Mouse (Mus musculus) liver, embryonic 16.5 days (tissue): ENCODE data around the gene Cmip. TPM values are rescaled to one million over a fixed set of nuclear protein-coding genes. Genes with fewer than 3 reads are reported as not detected.
"Not testable (repeated sequence)": the region's sequence is repeated elsewhere in the genome, so short reads cannot be mapped to it uniquely, and the experiment has no call there.

ENCODE experiments used
- ATAC-seq: fragments of 200-750 bp; cut with Nextera tagmentation; 2 replicates; pipeline ENCODE4 v1.8.0; 2017; ENCODE audit warnings: low read depth, mild to moderate bottlenecking, moderate number of reproducible peaks, moderate library complexity
- H3K27ac ChIP-seq: fragments of 300-500 bp; sonication (generic); 2 replicates; pipeline ENCODE4 v1.5.1; 2014; ENCODE audit warnings: mild to moderate bottlenecking, low read length
- H3K27me3 ChIP-seq: fragments of 300-500 bp; sonication (generic); 2 replicates; pipeline ENCODE4 v1.6.1; 2014; ENCODE audit warnings: low read depth, low read length, mixed read lengths; ENCODE audit not compliant: control insufficient read depth, insufficient read depth
- H3K36me3 ChIP-seq: fragments of 300-500 bp; sonication (generic); 2 replicates; pipeline ENCODE4 v1.6.1; 2014; ENCODE audit warnings: mild to moderate bottlenecking; ENCODE audit not compliant: control insufficient read depth, insufficient read depth
- H3K4me1 ChIP-seq: fragments of 300-500 bp; sonication (generic); 2 replicates; pipeline ENCODE4 v1.6.1; 2014; ENCODE audit warnings: low read depth, low read length, mixed read lengths; ENCODE audit not compliant: control insufficient read depth
- H3K4me2 ChIP-seq: fragments of 300-500 bp; sonication (generic); 2 replicates; pipeline ENCODE4 v1.6.1; 2014; ENCODE audit warnings: low read depth, low read length, mixed read lengths
- H3K4me3 ChIP-seq: fragments of 300-500 bp; sonication (generic); 2 replicates; pipeline ENCODE4 v1.5.1; 2014; ENCODE audit warnings: low read depth, mild to moderate bottlenecking, low read length
- H3K9ac ChIP-seq: fragments of 300-500 bp; sonication (generic); 2 replicates; pipeline ENCODE4 v1.6.1; 2014; ENCODE audit warnings: low read depth, low read length
- H3K9me3 ChIP-seq: fragments of 300-500 bp; sonication (generic); replicated peaks from 2 replicates; pipeline ENCODE4 v1.6.1; 2016; ENCODE audit warnings: low read length; ENCODE audit not compliant: control insufficient read depth
- WGBS: fragments of 180-500 bp; shearing (Covaris S2); extraction: QIAGEN DNeasy Blood & Tissue Kit; methylation state at CpG from one replicate; pipeline ENCODE4 v1.1.7; 2014; ENCODE audit not compliant: insufficient replicate concordance; 5-methylcytosine and 5-hydroxymethylcytosine counted together
- polyA plus RNA-seq: library from polyadenylated mRNA; unstranded; fragments of >200 nt; fragmentation: Nextera tagmentation; extraction: Ambion mirVana; gene quantifications from 2 replicates; pipeline ENCODE4 v1.2.1, GENCODE M21; 2015

Gene Cmip
- polyA plus RNA-seq, 1 experiment from 2014 or later, result 9.1 TPM

DNA sequence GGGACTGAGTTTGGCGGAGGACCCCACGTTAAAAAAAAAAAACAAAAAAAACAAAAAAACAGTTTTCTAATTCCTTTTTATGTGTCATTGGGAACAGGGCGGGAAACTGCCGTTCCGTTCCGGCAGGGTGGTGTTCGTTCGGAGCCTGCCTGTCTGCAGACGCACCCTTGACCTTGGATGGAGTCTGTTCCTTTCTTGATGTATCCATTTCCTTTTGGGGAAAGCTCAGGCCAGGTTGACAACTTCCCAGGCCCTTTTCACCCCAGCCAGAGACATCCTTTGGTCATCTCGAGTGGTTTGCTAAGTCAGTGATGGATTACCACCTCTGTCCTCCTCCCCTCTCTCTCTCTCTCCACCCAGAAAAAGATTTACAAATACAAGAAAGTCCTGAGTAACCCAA lies 154.0 kb downstream of the Cmip start:
- H3K9ac ChIP-seq, result no peak overlapping the region
- 77% methylated on average over 10 of the region's 10 CpGs for WGBS
- ATAC-seq, result no peak
- no peak overlapping the region for H3K4me3 ChIP-seq
- H3K9me3 ChIP-seq, result no peaks in the 10 kb centered on the region
- no peaks in the 10 kb centered on the region for H3K27me3 ChIP-seq
- no peak overlapping the region for H3K4me2 ChIP-seq
- H3K4me1 ChIP-seq, result no peaks in the 10 kb centered on the region
- H3K36me3 ChIP-seq, result peaks cover 4% of the 10 kb centered on the region
- no peak overlapping the region for H3K27ac ChIP-seq

- Histone ChIP-seq H3K9me3 (no peaks in the 10 kb centered on the region), H3K27me3 (no peaks in the 10 kb centered on the region), H3K4me1 (no peaks in the 10 kb centered on the region), H3K27ac (no peak overlapping the region), H3K4me3 (no peak overlapping the region), H3K9ac (no peak overlapping the region), H3K36me3 (peaks cover 8% of the 10 kb centered on the region), H3K4me2 (no peak overlapping the region)
- ATAC-seq, result no peak
- 86% methylated on average over 10 of the region's 10 CpGs for WGBS
Measured at GRCm38 (mm10) chr8:117412232-117412631, 155.4 kb downstream of the Cmip start.

GRCm38 (mm10) chr8:117417830-117418229 lies 161.0 kb downstream of the Cmip start:
- WGBS, result 79% methylated on average over 9 of the region's 9 CpGs
- no peaks in the 10 kb centered on the region for H3K27me3 ChIP-seq
- H3K9ac ChIP-seq, result no peak overlapping the region
- H3K9me3 ChIP-seq, result no peaks in the 10 kb centered on the region
- H3K4me3 ChIP-seq, result no peak overlapping the region
- H3K36me3 ChIP-seq, result peaks cover 13% of the 10 kb centered on the region
- H3K4me1 ChIP-seq, result no peaks in the 10 kb centered on the region; the same call in 1 of the 2 replicates
- H3K4me2 ChIP-seq, result no peak overlapping the region
- H3K27ac ChIP-seq, result no peak overlapping the region
- no peak for ATAC-seq

DNA sequence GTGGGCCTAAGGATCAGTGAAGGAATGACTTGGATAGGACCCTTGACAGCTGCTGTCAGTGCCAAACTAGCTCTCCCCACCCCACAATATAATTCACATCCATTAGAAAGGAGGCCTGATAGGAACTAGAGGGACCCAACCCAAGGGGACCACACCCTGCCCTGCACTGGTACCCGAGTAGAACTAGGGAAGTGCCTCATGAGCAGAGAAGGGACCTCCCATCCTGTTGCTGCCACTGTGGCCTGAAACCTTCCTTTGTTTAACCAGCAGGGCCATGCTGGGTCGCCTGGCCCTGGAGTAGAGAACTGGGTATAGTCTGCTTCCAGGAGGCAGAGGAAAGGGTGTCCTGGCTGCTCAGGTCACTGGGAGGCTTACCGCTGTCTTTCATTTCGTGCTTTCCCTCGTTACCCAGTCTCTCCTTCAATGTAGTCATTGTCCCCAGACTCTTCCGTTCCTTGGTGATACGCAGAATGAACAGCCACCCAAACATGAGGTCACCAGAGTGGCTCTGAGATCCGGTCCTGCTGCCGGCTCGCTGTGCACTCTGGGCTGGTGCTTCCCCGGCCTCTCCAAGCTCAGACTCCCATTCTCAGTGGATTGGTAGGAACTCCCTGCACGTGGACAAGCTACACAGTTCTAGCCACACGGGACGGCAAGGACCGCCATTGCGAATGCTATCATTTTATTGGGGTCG lies 164.1 kb downstream of the Cmip start:
- no peak overlapping the region for H3K9ac ChIP-seq
- no peak overlapping the region for H3K4me3 ChIP-seq
- no peaks in the 10 kb centered on the region; the same call in 1 of the 2 replicates for H3K4me1 ChIP-seq
- H3K9me3 ChIP-seq, result no peaks in the 10 kb centered on the region
- H3K27me3 ChIP-seq, result no peaks in the 10 kb centered on the region
- WGBS, result 83% methylated on average over 17 of the region's 17 CpGs
- peaks cover 18% of the 10 kb centered on the region for H3K36me3 ChIP-seq
- no peak for ATAC-seq
- no peak overlapping the region for H3K4me2 ChIP-seq
- no peak overlapping the region for H3K27ac ChIP-seq

DNA sequence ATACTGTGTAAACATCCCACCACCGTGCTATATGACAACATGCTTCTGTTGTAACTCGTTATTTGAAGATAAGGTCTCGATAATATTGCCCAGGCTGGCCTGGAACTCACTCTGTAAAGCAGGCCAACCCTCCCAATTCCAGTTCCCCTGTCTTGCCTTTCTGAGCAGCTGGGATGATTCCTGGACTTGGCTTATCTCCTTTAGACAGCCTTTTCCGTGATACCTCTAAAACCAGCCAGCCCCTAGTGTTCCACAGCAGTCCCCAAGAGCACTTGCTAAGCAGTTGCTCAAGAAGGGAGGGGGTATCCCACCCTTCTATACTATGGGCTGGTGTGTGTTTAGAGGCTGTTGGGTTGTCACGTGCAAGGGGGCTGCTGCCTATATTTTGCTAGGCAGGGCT lies 165.0 kb downstream of the Cmip start:
- ATAC-seq, result no peak
- Histone ChIP-seq H3K9ac (no peak overlapping the region), H3K4me3 (no peak overlapping the region), H3K9me3 (no peaks in the 10 kb centered on the region), H3K4me2 (no peak overlapping the region), H3K27ac (no peak overlapping the region), H3K27me3 (no peaks in the 10 kb centered on the region), H3K4me1 (no peaks in the 10 kb centered on the region; the same call in 1 of the 2 replicates), H3K36me3 (peaks cover 15% of the 10 kb centered on the region)
- WGBS, result 55% methylated on average over 5 of the region's 5 CpGs

- no peak overlapping the region for H3K4me2 ChIP-seq
- H3K27me3 ChIP-seq, result no peaks in the 10 kb centered on the region
- no peak overlapping the region for H3K4me3 ChIP-seq
- H3K9me3 ChIP-seq, result no peaks in the 10 kb centered on the region
- H3K4me1 ChIP-seq, result no peaks in the 10 kb centered on the region; the same call in 1 of the 2 replicates
- no peak overlapping the region for H3K9ac ChIP-seq
- 83% methylated on average over 6 of the region's 6 CpGs for WGBS
- no peak for ATAC-seq
- peaks cover 15% of the 10 kb centered on the region for H3K36me3 ChIP-seq
- H3K27ac ChIP-seq, result no peak overlapping the region
Measured at GRCm38 (mm10) chr8:117422343-117422742, 165.5 kb downstream of the Cmip start.

GRCm38 (mm10) chr8:117423029-117423428 lies 166.2 kb downstream of the Cmip start:
- no peaks in the 10 kb centered on the region; the same call in 1 of the 2 replicates for H3K4me1 ChIP-seq
- no peak overlapping the region for H3K4me3 ChIP-seq
- no peak overlapping the region for H3K27ac ChIP-seq
- H3K9me3 ChIP-seq, result no peaks in the 10 kb centered on the region
- H3K27me3 ChIP-seq, result no peaks in the 10 kb centered on the region
- H3K4me2 ChIP-seq, result no peak overlapping the region
- WGBS, result 72% methylated on average over 4 of the region's 4 CpGs
- H3K36me3 ChIP-seq, result peaks cover 17% of the 10 kb centered on the region
- ATAC-seq, result no peak
- no peak overlapping the region for H3K9ac ChIP-seq

DNA sequence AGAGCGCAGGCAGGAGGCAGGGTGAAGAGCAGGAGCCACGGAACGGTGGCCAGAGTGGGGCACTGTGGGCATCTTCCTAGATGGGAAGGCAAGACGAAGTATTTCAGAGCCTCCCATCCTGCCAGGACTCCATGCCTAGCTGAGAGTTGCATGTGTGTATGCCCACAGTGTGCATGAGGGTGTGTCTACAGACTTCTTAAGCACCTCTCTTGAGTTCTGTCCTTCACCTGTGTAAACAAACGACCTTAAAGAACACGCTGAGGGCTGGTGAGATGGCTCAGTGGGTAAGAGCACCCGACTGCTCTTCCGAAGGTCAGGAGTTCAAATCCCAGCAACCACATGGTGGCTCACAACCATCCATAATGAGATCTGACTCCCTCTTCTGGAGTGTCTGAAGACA lies 171.0 kb downstream of the Cmip start:
- not testable (repeated sequence) for H3K27ac ChIP-seq, H3K4me2 ChIP-seq, H3K27me3 ChIP-seq, H3K9me3 ChIP-seq, H3K9ac ChIP-seq, H3K4me3 ChIP-seq, ATAC-seq, H3K4me1 ChIP-seq
- WGBS, result 86% methylated on average over 8 of the region's 8 CpGs
- peaks cover 24% of the 10 kb centered on the region for H3K36me3 ChIP-seq

DNA sequence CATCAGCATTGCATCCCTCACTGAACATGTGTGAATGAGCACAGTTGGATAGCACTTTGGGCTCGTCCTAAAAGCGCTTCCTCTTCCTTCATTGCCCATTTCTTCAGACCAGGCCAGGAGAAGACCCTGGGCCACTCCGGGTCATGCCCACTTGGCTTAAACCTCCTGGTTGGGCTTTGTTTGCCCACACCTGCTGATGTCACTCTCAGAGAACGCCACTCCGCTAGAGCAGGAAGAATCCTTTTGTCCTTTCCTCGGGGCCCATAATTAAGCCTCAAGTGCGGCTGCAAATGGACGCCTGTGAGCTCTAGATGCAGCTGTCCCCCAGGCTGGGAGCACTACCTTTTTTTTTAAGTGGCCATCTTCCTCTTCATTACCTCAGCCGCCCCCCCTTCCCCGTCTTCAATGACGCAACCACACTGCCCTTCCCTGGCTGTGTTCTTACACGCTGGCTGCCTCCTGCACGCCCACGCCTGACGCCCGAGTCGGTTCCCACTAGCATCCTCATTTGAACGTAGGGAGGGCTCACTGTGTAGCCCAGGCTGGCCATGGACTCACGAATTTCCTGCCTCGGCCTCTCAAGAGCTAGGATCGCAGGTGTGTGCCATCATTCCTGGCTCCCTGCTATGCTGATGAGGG lies 171.8 kb downstream of the Cmip start:
- H3K36me3 ChIP-seq, result peaks cover 19% of the 10 kb centered on the region
- no peaks in the 10 kb centered on the region for H3K4me1 ChIP-seq
- 84% methylated on average over 21 of the region's 21 CpGs for WGBS

More for the DNA sequence above, 171.8 kb downstream of the Cmip start:
- no peak overlapping the region for H3K27ac ChIP-seq
- no peak overlapping the region for H3K4me3 ChIP-seq
- H3K9me3 ChIP-seq, result no peaks in the 10 kb centered on the region
- no peak overlapping the region for H3K4me2 ChIP-seq
- no peaks in the 10 kb centered on the region for H3K27me3 ChIP-seq
- no peak for ATAC-seq
- no peak overlapping the region for H3K9ac ChIP-seq
